Mouse (Mus musculus): Measurements from ENCODE around the gene Kntc1.

Gene Kntc1

DNA sequence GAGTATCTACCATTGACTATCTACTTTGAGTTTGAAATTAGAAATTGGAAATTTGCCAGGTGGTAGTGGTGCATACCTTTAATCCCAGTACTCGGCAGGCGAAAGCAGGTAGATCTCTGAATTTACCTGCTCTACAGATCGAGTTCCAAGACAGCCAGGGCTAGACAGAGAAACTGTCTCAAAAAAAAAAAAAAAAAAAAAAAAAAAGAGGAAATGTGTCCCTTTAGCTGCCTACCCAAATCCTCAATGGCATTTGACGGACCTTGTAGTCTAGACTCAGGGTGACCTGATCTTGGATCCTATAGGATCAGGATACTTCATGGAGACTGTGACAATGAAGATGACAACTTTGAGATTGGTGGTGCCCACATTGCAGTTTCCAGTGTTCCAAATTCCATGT, 116.9 kb downstream of the Kntc1 start:
- in situ Hi-C loops (cut with MboI) = no loop called here

DNA sequence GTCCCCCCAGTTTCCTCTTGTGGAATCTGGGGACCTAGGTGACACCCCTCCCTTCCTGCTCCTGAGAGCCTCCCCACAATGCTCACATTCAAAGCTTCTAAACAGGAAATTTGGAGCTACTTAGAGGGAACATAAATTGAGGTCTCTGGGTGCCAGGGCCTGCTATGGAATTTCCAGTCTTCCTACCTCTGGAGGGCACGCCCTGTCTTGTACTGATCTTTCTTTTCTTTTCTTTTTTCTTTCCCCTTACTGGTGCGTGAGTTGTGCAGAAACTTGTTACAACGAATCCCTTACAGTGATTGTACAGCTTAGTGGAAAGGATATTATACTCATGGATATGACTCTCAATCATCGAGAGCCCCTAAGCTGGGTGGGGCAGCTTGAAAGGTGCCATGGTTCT, 120.1 kb downstream of the Kntc1 start:
- in situ Hi-C loops (cut with MboI) = no loop called here
